Mouse (Mus musculus) embryonic fibroblast, embryonic 13.5 days (primary cell): Measurements from ENCODE around the gene Tsc22d3. TPM values are rescaled to one million over a fixed set of nuclear protein-coding genes. Genes with fewer than 3 reads are reported as not detected.
A peak's percentile ranks its signal among the peaks of the same experiment; 100 is the strongest.
"Not testable (repeated sequence)": the region's sequence is repeated elsewhere in the genome, so short reads cannot be mapped to it uniquely, and the experiment has no call there.

ENCODE experiments used
- H3K27ac ChIP-seq: 2 replicates; pipeline ENCODE4 v1.5.1; 2012; ENCODE audit warnings: low read length, control low read depth, inconsistent platforms; ENCODE audit not compliant: insufficient read depth
- H3K4me1 ChIP-seq: 2 replicates; pipeline ENCODE4 v1.6.1; 2011; ENCODE audit warnings: low read length; ENCODE audit not compliant: control insufficient read depth, insufficient read depth
- H3K4me3 ChIP-seq: 2 replicates; pipeline ENCODE4 v1.5.1; 2011; ENCODE audit warnings: mild to moderate bottlenecking, control low read depth, low read length; ENCODE audit not compliant: insufficient read depth
- CTCF ChIP-seq: IDR thresholded peaks from 2 replicates; pipeline ENCODE4 v1.5.1; 2011; ENCODE audit warnings: mild to moderate bottlenecking, control low read depth, low read length, moderate library complexity, borderline replicate concordance; ENCODE audit not compliant: insufficient read depth
- POLR2A ChIP-seq: IDR thresholded peaks from 2 replicates; pipeline ENCODE4 v1.6.1; 2011; ENCODE audit warnings: low read depth, mild to moderate bottlenecking, control low read depth, low read length, moderate library complexity
- polyA plus RNA-seq: library from polyadenylated mRNA; stranded (reverse); fragments of >200 nt; gene quantifications from 2 replicates; pipeline ENCODE4 v1.2.4, GENCODE M21; 2011; ENCODE audit warnings: low read depth; ENCODE audit not compliant: missing spikeins, insufficient read length

Tsc22d3 gene
- polyA plus RNA-seq, 1 experiment: 40.7 TPM

- TF ChIP-seq POLR2A (peak; percentile 95), CTCF (no peak)
- Histone ChIP-seq H3K27ac (peak overlapping the region; percentile 80), H3K4me3 (peak overlapping the region; percentile 61), H3K4me1 (no peaks in the 10 kb centered on the region; the same call in 1 of the 2 replicates)
These were observed 57.4 kb downstream of the Tsc22d3 start for GRCm38 (mm10) chrX:140542938-140543673.

GRCm38 (mm10) chrX:140542474-140542845 lies 58.0 kb downstream of the Tsc22d3 start:
- Histone ChIP-seq H3K4me3 (peak overlapping the region; percentile 61), H3K27ac (peak overlapping the region; percentile 80), H3K4me1 (no peaks in the 10 kb centered on the region; the same call in 1 of the 2 replicates)
- TF ChIP-seq CTCF: no peak
- peak; percentile 36; the same call in 1 of the 2 replicates for TF ChIP-seq POLR2A

- Histone ChIP-seq H3K4me1 (no peaks in the 10 kb centered on the region; the same call in 1 of the 2 replicates), H3K4me3 (peak overlapping the region; percentile 61), H3K27ac (peak overlapping the region; percentile 80)
- TF ChIP-seq POLR2A (no peak), CTCF (no peak)
These were observed 58.6 kb downstream of the Tsc22d3 start for GRCm38 (mm10) chrX:140541711-140542473.

- TF ChIP-seq POLR2A (no peak), CTCF (no peak)
- H3K27ac ChIP-seq: no peak overlapping the region
- H3K4me3 ChIP-seq: no peak overlapping the region
- no peaks in the 10 kb centered on the region; the same call in 1 of the 2 replicates for H3K4me1 ChIP-seq
These were observed 59.9 kb downstream of the Tsc22d3 start for GRCm38 (mm10) chrX:140540500-140541114.

- not testable (repeated sequence) for H3K4me3 ChIP-seq, H3K27ac ChIP-seq, H3K4me1 ChIP-seq
These were observed 60.6 kb downstream of the Tsc22d3 start for GRCm38 (mm10) chrX:140539831-140540230.

GRCm38 (mm10) chrX:140539111-140539680 lies 61.3 kb downstream of the Tsc22d3 start:
- no peak for TF ChIP-seq POLR2A
- no peak for TF ChIP-seq CTCF
- Histone ChIP-seq H3K27ac (no peak overlapping the region), H3K4me3 (no peak overlapping the region), H3K4me1 (no peaks in the 10 kb centered on the region; the same call in 1 of the 2 replicates)

- no peak overlapping the region for H3K27ac ChIP-seq
- TF ChIP-seq CTCF: no peak
- no peak for TF ChIP-seq POLR2A
- no peak overlapping the region for H3K4me3 ChIP-seq
- no peaks in the 10 kb centered on the region; the same call in 1 of the 2 replicates for H3K4me1 ChIP-seq
These were observed 61.8 kb downstream of the Tsc22d3 start for GRCm38 (mm10) chrX:140538649-140539048.

GRCm38 (mm10) chrX:140537662-140538061 lies 62.8 kb downstream of the Tsc22d3 start:
- Histone ChIP-seq H3K27ac (no peak overlapping the region), H3K4me1 (no peaks in the 10 kb centered on the region; the same call in 1 of the 2 replicates), H3K4me3 (no peak overlapping the region)
- no peak for TF ChIP-seq CTCF
- TF ChIP-seq POLR2A: no peak

GRCm38 (mm10) chrX:140535487-140535886 lies 65.0 kb downstream of the Tsc22d3 start:
- TF ChIP-seq POLR2A: no peak
- no peak for TF ChIP-seq CTCF
- Histone ChIP-seq H3K4me1 (no peaks in the 10 kb centered on the region; the same call in 1 of the 2 replicates), H3K27ac (no peak overlapping the region), H3K4me3 (no peak overlapping the region)

GRCm38 (mm10) chrX:140534306-140534705 lies 66.2 kb downstream of the Tsc22d3 start:
- no peak overlapping the region for H3K4me3 ChIP-seq
- TF ChIP-seq CTCF (no peak), POLR2A (no peak)
- H3K4me1 ChIP-seq: no peaks in the 10 kb centered on the region
- no peak overlapping the region for H3K27ac ChIP-seq
